Mouse (Mus musculus) heart, postnatal 0 days (tissue): ENCODE data around the gene Arap1.

Experiments used
- CTCF ChIP-seq: IDR thresholded peaks from 2 replicates; pipeline ENCODE4 v1.5.1; 2016; ENCODE audit warnings: antibody characterized with exemption, control low read depth, low read depth
- EP300 ChIP-seq: IDR thresholded peaks from 2 replicates; pipeline ENCODE4 v1.6.1; 2016; ENCODE audit warnings: antibody characterized with exemption, low read depth

- TF ChIP-seq EP300 (no peak), CTCF (no peak)
Measured at GRCm38 (mm10) chr7:101360406-101360805, 12.5 kb downstream of the Arap1 start.
